Mouse (Mus musculus) CH12.LX (cell line): ENCODE measurements around the gene Fbln1. TPM values are rescaled to one million over a fixed set of nuclear protein-coding genes. Genes with fewer than 3 reads are reported as not detected.

Source experiments
- DNase-seq: peaks from one replicate; pipeline ENCODE4 v3.0.0-alpha.2; 2013; ENCODE audit errors: extremely low read depth
- H3K27ac ChIP-seq: 2 replicates; pipeline ENCODE4 v1.5.1; 2012; ENCODE audit warnings: low read depth, mild to moderate bottlenecking, control low read depth, moderate library complexity; ENCODE audit not compliant: insufficient read depth
- H3K27me3 ChIP-seq: replicated peaks from 2 replicates; pipeline ENCODE3; 2012; ENCODE audit warnings: inconsistent platforms
- H3K36me3 ChIP-seq, 2 experiments: replicated peaks in 1 of 2; 2 replicates each; pipeline versions ENCODE3 to v1.6.1; 2012; ENCODE audit warnings: inconsistent platforms in 1 of 2, low read length in 1 of 2, mild to moderate bottlenecking in 1 of 2, mixed read lengths in 1 of 2, moderate library complexity in 1 of 2; ENCODE audit not compliant: control insufficient read depth in 1 of 2, insufficient read depth in 1 of 2
- H3K4me1 ChIP-seq, 2 experiments: 2 replicates each; pipeline ENCODE4 v1.6.1; 2012; ENCODE audit warnings: inconsistent platforms in 1 of 2, moderate library complexity in 1 of 2; ENCODE audit not compliant: insufficient read depth in 2 of 2, control insufficient read depth in 1 of 2
- H3K4me2 ChIP-seq: 2 replicates; pipeline ENCODE4 v1.6.1; 2012; ENCODE audit warnings: low read depth, mild to moderate bottlenecking, control low read depth; ENCODE audit not compliant: poor library complexity, insufficient read depth, severe bottlenecking
- H3K4me3 ChIP-seq, 3 experiments: fragments of 150-350 bp in 1 of 3; sonication (generic) in 1 of 3; replicated peaks in 1 of 3; 2 replicates each; pipeline versions ENCODE3 to v1.5.1; 2011 to 2012; ENCODE audit warnings: low read depth in 2 of 3, low read length in 2 of 3, mild to moderate bottlenecking in 2 of 3, moderate library complexity in 2 of 3, control low read depth in 1 of 3, improper control_type of control experiment in 1 of 3, inconsistent platforms in 1 of 3, mixed read lengths in 1 of 3; ENCODE audit not compliant: poor library complexity in 1 of 3
- H3K79me2 ChIP-seq: replicated peaks from 2 replicates; pipeline ENCODE4 v1.6.1; 2012; ENCODE audit warnings: mild to moderate bottlenecking, moderate library complexity; ENCODE audit not compliant: control insufficient read depth, poor library complexity, insufficient read depth, severe bottlenecking; ENCODE audit errors: extremely low read depth
- H3K9ac ChIP-seq: 2 replicates; pipeline ENCODE4 v1.6.1; 2012; ENCODE audit warnings: low read depth, mild to moderate bottlenecking, control low read depth, moderate library complexity; ENCODE audit not compliant: insufficient read depth
- H3K9me3 ChIP-seq: replicated peaks from 2 replicates; pipeline ENCODE3; 2012; ENCODE audit warnings: low read length, inconsistent platforms, mixed read lengths
- CTCF ChIP-seq, 2 experiments: IDR thresholded peaks in 1 of 2; conservative IDR thresholded peaks in 1 of 2; 2 replicates each; pipeline ENCODE4 v1.5.1; 2011 to 2012; ENCODE audit warnings: low read depth in 2 of 2, low read length in 2 of 2, improper control_type of control experiment in 1 of 2, inconsistent platforms in 1 of 2, mild to moderate bottlenecking in 1 of 2, moderate library complexity in 1 of 2
- E2F4 ChIP-seq: IDR thresholded peaks from 2 replicates; pipeline ENCODE4 v1.6.1; 2011; ENCODE audit warnings: low read depth, low read length, improper control_type of control experiment; ENCODE audit not compliant: insufficient replicate concordance
- ELF1 ChIP-seq: IDR thresholded peaks from 2 replicates; pipeline ENCODE4 v1.6.1; 2014; ENCODE audit warnings: low read depth, mild to moderate bottlenecking, inconsistent platforms, low read length, improper control_type of control experiment
- EP300 ChIP-seq: IDR thresholded peaks from 2 replicates; pipeline ENCODE4 v1.6.1; 2011; ENCODE audit warnings: low read length, improper control_type of control experiment
- GABPA ChIP-seq: IDR thresholded peaks from 2 replicates; pipeline ENCODE4 v1.6.1; 2012; ENCODE audit warnings: low read depth, low read length, improper control_type of control experiment, inconsistent platforms; ENCODE audit not compliant: insufficient replicate concordance
- HCFC1 ChIP-seq: IDR thresholded peaks from 2 replicates; pipeline ENCODE4 v1.6.1; 2012; ENCODE audit warnings: low read depth, mild to moderate bottlenecking, inconsistent platforms, low read length, improper control_type of control experiment
- JUN ChIP-seq: IDR thresholded peaks from 2 replicates; pipeline ENCODE4 v1.6.1; 2011; ENCODE audit warnings: low read depth, mild to moderate bottlenecking, low read length, improper control_type of control experiment, moderate library complexity; ENCODE audit not compliant: insufficient read depth
- JUND ChIP-seq: conservative IDR thresholded peaks from 2 replicates; pipeline ENCODE4 v1.6.1; 2011; ENCODE audit warnings: low read depth, low read length, improper control_type of control experiment
- KAT2A ChIP-seq: IDR thresholded peaks from 2 replicates; pipeline ENCODE4 v1.6.1; 2012; ENCODE audit warnings: low read length, improper control_type of control experiment, inconsistent platforms; ENCODE audit not compliant: insufficient replicate concordance
- MAFK ChIP-seq: IDR thresholded peaks from 2 replicates; pipeline ENCODE4 v1.6.1; 2011; ENCODE audit warnings: low read length, improper control_type of control experiment; ENCODE audit not compliant: insufficient replicate concordance
- MAX ChIP-seq: IDR thresholded peaks from 2 replicates; pipeline ENCODE4 v1.6.1; 2011; ENCODE audit warnings: low read length, improper control_type of control experiment
- MAZ ChIP-seq: IDR thresholded peaks from 2 replicates; pipeline ENCODE4 v1.6.1; 2012; ENCODE audit warnings: low read depth, mild to moderate bottlenecking, inconsistent platforms, low read length, improper control_type of control experiment, moderate library complexity
- MEF2A ChIP-seq: IDR thresholded peaks from 2 replicates; pipeline ENCODE4 v1.6.1; 2014; ENCODE audit warnings: low read depth, mild to moderate bottlenecking, inconsistent platforms, low read length, improper control_type of control experiment, borderline replicate concordance
- MYC ChIP-seq: IDR thresholded peaks from 2 replicates; pipeline ENCODE4 v1.6.1; 2011; ENCODE audit warnings: low read depth, mild to moderate bottlenecking, improper control_type of control experiment, low read length
- NELFE ChIP-seq: IDR thresholded peaks from 2 replicates; pipeline ENCODE4 v1.6.1; 2011; ENCODE audit warnings: low read depth, low read length, improper control_type of control experiment
- PAX5 ChIP-seq: IDR thresholded peaks from 2 replicates; pipeline ENCODE4 v1.6.1; 2012; ENCODE audit warnings: low read length, inconsistent platforms, mixed read lengths
- POLR2A ChIP-seq: IDR thresholded peaks from 2 replicates; pipeline ENCODE4 v1.6.1; 2011; ENCODE audit warnings: low read depth, mild to moderate bottlenecking, improper control_type of control experiment, low read length
- POLR2AphosphoS2 ChIP-seq: IDR thresholded peaks from 2 replicates; pipeline ENCODE4 v1.6.1; 2011; ENCODE audit warnings: low read depth, low read length, improper control_type of control experiment
- RAD21 ChIP-seq: IDR thresholded peaks from 2 replicates; pipeline ENCODE4 v1.6.1; 2011; ENCODE audit warnings: low read depth, mild to moderate bottlenecking, low read length, improper control_type of control experiment, moderate library complexity
- RCOR1 ChIP-seq: conservative IDR thresholded peaks from 2 replicates; pipeline ENCODE4 v1.6.1; 2012; ENCODE audit warnings: low read depth, mild to moderate bottlenecking, inconsistent platforms, low read length, improper control_type of control experiment
- SIN3A ChIP-seq: IDR thresholded peaks from 2 replicates; pipeline ENCODE4 v1.6.1; 2012; ENCODE audit warnings: low read length, improper control_type of control experiment, inconsistent platforms
- SMC3 ChIP-seq: IDR thresholded peaks from 2 replicates; pipeline ENCODE4 v1.6.1; 2011; ENCODE audit warnings: low read depth, low read length, improper control_type of control experiment
- TBP ChIP-seq: conservative IDR thresholded peaks from 2 replicates; pipeline ENCODE4 v1.6.1; 2011; ENCODE audit warnings: low read depth, low read length, improper control_type of control experiment
- TCF12 ChIP-seq: IDR thresholded peaks from 2 replicates; pipeline ENCODE4 v1.6.1; 2014; ENCODE audit warnings: low read depth, mild to moderate bottlenecking, inconsistent platforms, low read length, improper control_type of control experiment
- UBTF ChIP-seq: IDR thresholded peaks from 2 replicates; pipeline ENCODE4 v1.6.1; 2012; ENCODE audit warnings: low read depth, mild to moderate bottlenecking, inconsistent platforms, low read length, improper control_type of control experiment, moderate library complexity
- USF1 ChIP-seq: IDR thresholded peaks from 2 replicates; pipeline ENCODE4 v1.6.1; 2014; ENCODE audit warnings: low read depth, mild to moderate bottlenecking, inconsistent platforms, low read length, improper control_type of control experiment
- USF2 ChIP-seq: conservative IDR thresholded peaks from 2 replicates; pipeline ENCODE4 v1.6.1; 2011; ENCODE audit warnings: low read depth, low read length, improper control_type of control experiment
- ZC3H11A ChIP-seq: IDR thresholded peaks from 2 replicates; pipeline ENCODE4 v1.6.1; 2012; ENCODE audit warnings: low read depth, mild to moderate bottlenecking, inconsistent platforms, low read length, improper control_type of control experiment
- ZNF384 ChIP-seq: IDR thresholded peaks from 2 replicates; pipeline ENCODE4 v1.6.1; 2012; ENCODE audit warnings: low read depth, low read length, improper control_type of control experiment, inconsistent platforms
- dilution Hi-C: fragments of 300-500 bp; cut with MboI; formaldehyde crosslinking; loops from 2 replicates; pipeline ENCODE4 v1.14.3; 2020; ENCODE audit warnings: low sequenced_read_pairs; ENCODE audit not compliant: extremely low pct_unique_long_range_greater_than_20kb, extremely low pct_ligation_motif_present
- in situ Hi-C: fragments of 300-500 bp; cut with MboI; formaldehyde crosslinking; loops from 3 replicates; pipeline ENCODE4 v1.14.3; 2019; ENCODE audit warnings: low sequenced_read_pairs, low pct_ligation_motif_present, low pct_unique_long_range_greater_than_20kb, mixed read lengths
- polyA plus RNA-seq: library from polyadenylated mRNA; unstranded; fragments of >175 nt; gene quantifications from 2 replicates; pipeline ENCODE4 v1.2.1, GENCODE M21; 2012; ENCODE audit warnings: low read depth; ENCODE audit not compliant: insufficient read length
- total RNA-seq, 2 experiments: library from RNA; depleted of rRNA; stranded (reverse); fragments of 300-350 nt in 1 of 2; fragments of >200 nt in 1 of 2; gene quantifications; 2 replicates each; pipeline ENCODE4 v1.2.3; 2012 to 2014

Fbln1 gene
- total and polyA plus RNA-seq, 3 experiments, result 1.4 TPM; not detected in 2

DNA sequence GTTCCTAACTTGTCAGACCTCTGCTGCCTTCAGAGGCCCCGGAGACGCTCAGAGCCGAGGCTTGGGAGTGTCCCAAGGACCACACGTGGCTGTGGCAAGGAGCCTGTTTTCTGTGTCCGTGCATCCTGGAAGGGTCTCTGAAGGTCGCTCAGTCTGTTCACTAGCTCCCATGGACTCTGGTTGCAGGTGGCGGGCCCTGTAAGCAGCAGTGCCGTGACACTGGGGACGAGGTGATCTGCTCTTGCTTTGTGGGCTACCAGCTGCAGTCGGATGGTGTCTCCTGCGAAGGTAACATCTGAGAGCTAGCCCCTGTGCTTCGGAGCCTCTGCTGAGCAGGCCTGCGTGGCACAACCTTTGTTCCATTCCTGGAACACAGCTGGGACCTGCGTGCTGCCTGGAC is 24.9 kb downstream of the Fbln1 start:
- Histone ChIP-seq H3K9me3 (no peaks in the 10 kb centered on the region), H3K27me3 (peaks cover 56% of the 10 kb centered on the region)
- TF ChIP-seq POLR2AphosphoS2, result no peak
- no peak for TF ChIP-seq RCOR1
- no peak for TF ChIP-seq SIN3A
- no peak for TF ChIP-seq MYC
- no peak for TF ChIP-seq USF2
- TF ChIP-seq NELFE, result no peak
- no peak for TF ChIP-seq MEF2A
- TF ChIP-seq TCF12, result no peak
- TF ChIP-seq RAD21, result no peak
- TF ChIP-seq HCFC1, result no peak
- no peak for TF ChIP-seq ZNF384
- no peak for TF ChIP-seq EP300
- TF ChIP-seq, all 38 proteins: peak for 0
- H3K27ac ChIP-seq, result no peak overlapping the region
- DNase-seq, result no peak
- H3K9ac ChIP-seq, result no peak overlapping the region
- in situ Hi-C loops (no loop called here), dilution Hi-C loops (no loop called here)
- peaks cover 14 to 16% of the 10 kb centered on the region in 2 experiments; a peak in 3 of 4 replicates for H3K4me1 ChIP-seq
- H3K4me2 ChIP-seq, result no peak overlapping the region
- H3K4me3 ChIP-seq, result no peak overlapping the region
- no peaks in the 10 kb centered on the region for H3K79me2 ChIP-seq
- H3K36me3 ChIP-seq, result no peaks in the 10 kb centered on the region

GRCm38 (mm10) chr15:85231443-85232255 is 25.9 kb downstream of the Fbln1 start:
- H3K79me2 ChIP-seq, result no peaks in the 10 kb centered on the region
- H3K27ac ChIP-seq, result no peak overlapping the region
- H3K4me2 ChIP-seq, result no peak overlapping the region
- dilution Hi-C loops, result no loop called here
- peak; percentile 35 for DNase-seq
- H3K27me3 ChIP-seq, result peaks cover 54% of the 10 kb centered on the region
- H3K9ac ChIP-seq, result no peak overlapping the region
- in situ Hi-C loops, result no loop called here
- no peaks in the 10 kb centered on the region for H3K9me3 ChIP-seq
- H3K4me3 ChIP-seq, result no peak overlapping the region
- peaks cover 14 to 16% of the 10 kb centered on the region in 2 experiments; a peak in 3 of 4 replicates for H3K4me1 ChIP-seq
- TF ChIP-seq RAD21 (peak; percentile 38), POLR2AphosphoS2 (no peak), JUND (no peak), ZC3H11A (no peak), E2F4 (no peak), HCFC1 (no peak), TBP (no peak), USF1 (no peak), UBTF (no peak), GABPA (no peak), MYC (no peak), RCOR1 (no peak), JUN (no peak), MAZ (no peak), POLR2A (no peak), CTCF (conservative IDR thresholded peaks at IDR 0.05 in 1 of 2, IDR thresholded peaks at IDR 0.05 in 1 of 2; ENCODE audit: low read depth in 2 of 2, low read length in 2 of 2) (peak; percentile 74 to 93), SMC3 (peak; percentile 56), NELFE (no peak), MAFK (no peak), MEF2A (no peak), PAX5 (no peak), MAX (no peak), KAT2A (no peak), EP300 (no peak), ELF1 (no peak)
- no peaks in the 10 kb centered on the region for H3K36me3 ChIP-seq
